Mouse (Mus musculus) thymus, adult 2 months (tissue): Measurements from ENCODE around the gene Dlgap5. TPM values are rescaled to one million over a fixed set of nuclear protein-coding genes. Genes with fewer than 3 reads are reported as not detected.

ENCODE experiments used
- DNase-seq: peaks from one replicate; pipeline ENCODE4 v3.0.0; 2021
- H3K27ac ChIP-seq: fragments of 200-500 bp; 2 replicates; pipeline ENCODE4 v1.5.1; 2012; ENCODE audit warnings: low read length, control low read depth; ENCODE audit not compliant: control insufficient read depth, insufficient read depth
- H3K27me3 ChIP-seq: fragments of 200-500 bp; 2 replicates; pipeline ENCODE4 v1.6.1; 2012; ENCODE audit warnings: mild to moderate bottlenecking, low read length, moderate library complexity, mixed read lengths; ENCODE audit not compliant: control insufficient read depth, insufficient read depth
- H3K36me3 ChIP-seq: fragments of 200-500 bp; 2 replicates; pipeline ENCODE4 v1.6.1; 2012; ENCODE audit warnings: mild to moderate bottlenecking, low read length, moderate library complexity; ENCODE audit not compliant: control insufficient read depth, insufficient read depth
- H3K4me1 ChIP-seq: fragments of 200-500 bp; replicated peaks from 2 replicates; pipeline ENCODE4 v1.6.1; 2012; ENCODE audit warnings: low read length; ENCODE audit not compliant: control insufficient read depth, insufficient read depth
- H3K4me3 ChIP-seq: fragments of 200-500 bp; 2 replicates; pipeline ENCODE4 v1.5.1; 2012; ENCODE audit warnings: mild to moderate bottlenecking, low read length, control low read depth, moderate library complexity; ENCODE audit not compliant: control insufficient read depth, insufficient read depth
- CTCF ChIP-seq: fragments of 200-500 bp; IDR thresholded peaks from 2 replicates; pipeline ENCODE4 v1.5.1; 2012; ENCODE audit warnings: mild to moderate bottlenecking, control low read depth, low read length, moderate library complexity, borderline replicate concordance; ENCODE audit not compliant: control insufficient read depth, poor library complexity, insufficient read depth; ENCODE audit errors: extremely low read depth
- POLR2A ChIP-seq: fragments of 200-500 bp; IDR thresholded peaks from 2 replicates; pipeline ENCODE4 v1.6.1; 2012; ENCODE audit warnings: mild to moderate bottlenecking, low read length, control low read depth, moderate library complexity; ENCODE audit not compliant: control insufficient read depth, poor library complexity, insufficient read depth; ENCODE audit errors: extremely low read depth
- WGBS: fragments of 180-500 bp; shearing (Covaris S2); methylation state at CpG from one replicate; pipeline ENCODE4 v1.1.7; 2018; 5-methylcytosine and 5-hydroxymethylcytosine counted together
- polyA plus RNA-seq: library from polyadenylated mRNA; depleted of rRNA; stranded (reverse); fragments of >200 nt; gene quantifications from 2 replicates; pipeline ENCODE4 v1.2.3, GENCODE M21; 2012

Dlgap5 gene
- polyA plus RNA-seq, 1 experiment = 15.5 TPM

DNA sequence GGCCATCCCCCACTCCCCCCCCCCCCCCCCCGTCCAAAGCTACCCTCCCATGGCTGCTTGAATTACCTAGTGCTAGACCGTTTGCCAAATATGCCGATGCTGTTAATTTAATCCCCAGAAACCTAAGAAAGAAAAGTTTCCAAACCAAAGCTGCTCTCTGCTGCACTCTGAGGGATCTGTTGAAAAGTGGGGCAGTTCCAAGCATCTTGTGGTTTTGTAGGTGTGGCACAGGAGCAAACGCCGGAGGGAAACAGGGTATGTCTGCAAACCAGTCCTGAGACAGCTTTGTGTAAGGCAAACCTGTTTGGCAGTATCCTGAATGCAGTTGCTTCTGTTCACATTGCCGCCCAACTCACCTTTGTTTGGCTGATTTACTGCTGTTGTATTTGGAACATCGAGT is 39.9 kb downstream of the Dlgap5 start:
- Histone ChIP-seq H3K36me3 (no peaks in the 10 kb centered on the region), H3K27me3 (peaks cover 4% of the 10 kb centered on the region; the same call in 1 of the 2 replicates), H3K4me3 (no peak overlapping the region), H3K4me1 (peaks cover 3% of the 10 kb centered on the region; the same call in 1 of the 2 replicates), H3K27ac (no peak overlapping the region)
- no peak for DNase-seq
- WGBS = 87% methylated on average over 7 of the region's 7 CpGs
- TF ChIP-seq POLR2A = no peak
- TF ChIP-seq CTCF = no peak

DNA sequence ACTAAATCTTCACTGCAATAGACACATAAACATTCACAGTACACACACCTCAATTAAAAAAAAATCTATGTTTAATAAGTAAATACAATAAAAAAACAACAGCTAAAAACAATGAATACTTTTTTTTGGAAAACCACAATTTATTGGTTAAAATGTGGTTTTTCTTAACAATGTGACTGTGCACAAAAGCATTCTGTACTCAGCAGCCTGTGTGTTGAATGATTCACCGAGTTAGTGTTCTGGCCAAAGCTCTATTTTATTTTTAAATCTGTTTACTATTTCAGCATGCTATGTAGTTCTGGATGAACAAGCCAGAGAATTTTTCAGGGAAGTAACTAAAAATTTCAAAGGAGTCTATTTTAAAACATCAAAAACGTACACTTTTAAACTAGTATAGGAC is 41.7 kb downstream of the Dlgap5 start:
- H3K4me3 ChIP-seq = no peak overlapping the region
- no peaks in the 10 kb centered on the region for H3K36me3 ChIP-seq
- TF ChIP-seq POLR2A (no peak), CTCF (no peak)
- H3K27ac ChIP-seq = no peak overlapping the region
- WGBS = 39% methylated on average over 2 of the region's 2 CpGs
- no peak for DNase-seq
- peaks cover 4% of the 10 kb centered on the region; the same call in 1 of the 2 replicates for H3K27me3 ChIP-seq
- H3K4me1 ChIP-seq = peaks cover 3% of the 10 kb centered on the region; the same call in 1 of the 2 replicates

DNA sequence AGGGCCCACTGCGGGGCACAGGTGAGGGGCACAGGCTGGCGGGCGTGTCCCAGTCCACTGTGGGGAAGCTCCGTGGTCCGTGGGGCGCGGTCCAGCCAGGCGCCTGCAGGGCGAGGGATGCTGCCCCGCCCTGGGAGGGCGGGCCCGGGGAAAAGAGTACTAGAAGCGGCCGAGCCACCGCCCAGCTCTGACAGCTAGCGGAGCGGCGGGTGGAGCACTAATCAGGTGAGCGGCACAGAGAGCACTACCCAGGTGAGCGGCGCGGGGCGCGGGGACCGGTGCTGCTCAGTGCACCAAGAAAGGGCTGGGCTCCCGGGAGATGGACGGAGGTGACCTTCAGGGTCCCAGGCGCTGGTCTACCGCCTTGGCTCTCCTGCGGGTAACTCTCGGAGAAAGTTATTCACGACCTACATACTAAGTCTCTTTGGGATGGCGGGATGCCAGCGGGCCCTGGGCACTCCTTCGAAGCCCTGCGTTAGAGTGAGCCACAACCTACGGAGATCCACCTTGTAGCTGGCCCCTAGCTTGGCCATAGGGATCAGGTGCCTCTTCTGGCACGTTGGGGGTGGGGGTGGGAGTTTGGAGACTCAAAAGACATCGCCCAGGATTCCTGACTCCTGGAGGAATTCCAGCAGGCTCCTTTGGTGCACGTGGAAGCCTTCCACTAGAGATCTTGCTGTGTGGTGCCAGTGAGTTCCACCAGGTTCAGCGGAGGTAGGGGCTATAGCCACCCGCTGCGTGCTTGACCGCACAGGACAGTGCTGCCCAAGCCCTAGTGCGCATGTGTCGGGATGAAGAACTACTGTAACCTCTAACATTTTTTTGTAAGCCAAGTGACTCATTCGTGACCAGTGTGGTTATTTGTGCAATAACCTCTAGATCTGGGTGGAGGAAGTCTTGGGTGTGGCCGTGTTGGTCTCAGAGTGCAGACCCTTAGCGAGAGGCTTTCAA is 44.2 kb downstream of the Dlgap5 start:
- Histone ChIP-seq H3K27me3 (peaks cover 4% of the 10 kb centered on the region; the same call in 1 of the 2 replicates), H3K4me1 (peaks cover 13% of the 10 kb centered on the region), H3K4me3 (peak overlapping the region; percentile 12), H3K27ac (no peak overlapping the region), H3K36me3 (no peaks in the 10 kb centered on the region)
- 12% methylated on average over 49 of the region's 49 CpGs for WGBS
- no peak for TF ChIP-seq POLR2A
- TF ChIP-seq CTCF = no peak
- DNase-seq = no peak

DNA sequence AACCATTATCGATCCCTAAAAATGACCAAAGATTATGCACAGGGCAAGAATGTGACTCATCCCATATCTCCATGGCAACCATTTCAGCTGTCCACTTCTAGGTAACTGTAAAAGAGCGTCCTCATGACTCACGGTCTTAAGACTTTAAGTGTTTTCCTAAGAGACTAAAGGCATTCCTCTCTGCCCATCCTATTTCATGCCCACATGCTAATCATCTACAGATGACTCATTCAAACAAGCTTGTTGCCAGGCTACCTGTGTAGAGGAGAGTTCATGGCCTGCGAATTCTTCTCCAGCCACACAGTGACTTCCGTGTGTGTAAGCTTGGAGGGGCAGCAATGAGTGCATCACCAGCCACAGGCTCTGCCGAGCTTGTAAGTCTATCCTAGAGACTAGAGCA is 46.5 kb downstream of the Dlgap5 start:
- WGBS = 97% methylated on average over 6 of the region's 6 CpGs
- H3K27ac ChIP-seq = no peak overlapping the region
- no peaks in the 10 kb centered on the region for H3K36me3 ChIP-seq
- H3K4me1 ChIP-seq = peaks cover 30% of the 10 kb centered on the region
- H3K27me3 ChIP-seq = peaks cover 4% of the 10 kb centered on the region; the same call in 1 of the 2 replicates
- DNase-seq = no peak
- H3K4me3 ChIP-seq = no peak overlapping the region
- TF ChIP-seq CTCF (no peak), POLR2A (no peak)

DNA sequence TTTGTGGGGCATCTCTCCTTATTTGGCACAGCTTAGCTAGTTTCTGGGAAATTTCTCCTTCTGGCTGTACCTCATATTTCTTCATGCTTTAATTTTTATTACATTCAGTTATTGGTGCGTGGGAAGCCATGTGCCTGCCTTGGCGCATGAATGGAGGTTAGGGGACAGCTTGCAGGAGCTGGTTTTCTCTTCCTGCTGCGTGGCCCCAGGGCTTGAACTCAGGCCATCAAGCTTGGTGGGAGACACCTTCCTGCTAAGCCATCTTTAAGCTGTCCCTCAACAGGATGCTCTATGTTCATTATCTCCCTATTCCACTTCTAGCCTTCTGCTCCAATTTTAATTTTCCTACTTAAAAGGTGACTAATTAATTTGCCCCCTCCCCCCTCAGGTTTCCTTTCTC is 47.4 kb downstream of the Dlgap5 start:
- H3K4me3 ChIP-seq = no peak overlapping the region
- DNase-seq = no peak
- WGBS = 97% methylated on average over 3 of the region's 3 CpGs
- peaks cover 4% of the 10 kb centered on the region; the same call in 1 of the 2 replicates for H3K27me3 ChIP-seq
- no peak overlapping the region for H3K27ac ChIP-seq
- no peaks in the 10 kb centered on the region for H3K36me3 ChIP-seq
- TF ChIP-seq CTCF (no peak), POLR2A (no peak)
- peaks cover 35% of the 10 kb centered on the region for H3K4me1 ChIP-seq

DNA sequence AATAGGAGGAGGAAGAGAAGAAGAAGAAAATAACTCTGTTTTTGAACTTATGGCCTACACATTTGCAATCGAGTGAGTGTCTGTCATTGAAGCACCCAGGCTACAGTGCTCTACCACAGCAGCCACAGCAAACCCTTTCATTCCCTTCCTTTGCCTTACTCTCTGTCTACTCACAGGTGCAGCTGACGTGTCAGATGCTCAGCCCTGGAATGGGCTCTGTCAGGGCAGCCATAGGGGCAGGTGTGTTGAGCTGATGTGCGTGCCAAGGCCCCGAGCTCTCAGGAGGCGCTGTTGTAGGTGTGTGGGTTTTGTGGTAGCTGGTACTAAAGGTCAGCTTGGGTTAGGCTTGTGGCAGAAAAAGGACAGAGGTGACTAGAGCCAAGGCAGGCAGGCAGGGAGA is 48.5 kb downstream of the Dlgap5 start:
- H3K27ac ChIP-seq = no peak overlapping the region
- no peaks in the 10 kb centered on the region for H3K36me3 ChIP-seq
- peak; percentile 37 for DNase-seq
- TF ChIP-seq CTCF (no peak), POLR2A (no peak)
- H3K4me1 ChIP-seq = peaks cover 36% of the 10 kb centered on the region
- no peak overlapping the region for H3K4me3 ChIP-seq
- WGBS = 12% methylated on average over 5 of the region's 5 CpGs
- peaks cover 4% of the 10 kb centered on the region; the same call in 1 of the 2 replicates for H3K27me3 ChIP-seq

DNA sequence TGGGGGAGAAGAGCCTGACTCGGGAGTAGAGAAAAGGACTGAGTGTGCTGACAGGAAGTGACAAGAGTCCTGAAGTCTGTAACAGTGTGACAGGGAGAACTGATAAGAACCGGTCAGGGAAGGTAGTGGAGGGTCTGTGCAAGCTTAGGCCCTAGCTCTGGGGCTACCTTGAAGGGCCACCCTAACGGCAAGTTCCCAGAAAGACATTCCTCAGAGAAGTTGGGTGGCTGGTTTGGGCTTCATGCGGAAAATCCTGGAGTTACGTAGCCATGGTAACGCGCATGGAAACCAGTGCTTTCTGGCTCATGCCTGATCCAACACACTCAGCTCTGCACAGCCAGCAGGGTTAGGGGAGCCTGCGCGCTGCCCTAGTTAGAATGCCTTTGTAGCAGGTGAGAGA is 50.7 kb downstream of the Dlgap5 start, which contains the start of gene Lgals3:
Gene Lgals3, plus strand, starts transcription at position 291 of the 400 bp plus-strand sequence.
- Histone ChIP-seq H3K27ac (peak within 1 kb of the TSS; percentile 19; the same call in 1 of the 2 replicates), H3K27me3 (no peaks in the 10 kb centered on the region), H3K36me3 (no peaks in the 10 kb centered on the region), H3K4me1 (peaks cover 35% of the 10 kb centered on the region), H3K4me3 (no peak within 1 kb of the TSS)
- DNase-seq = no peak
- WGBS = 65% methylated on average over 9 of the region's 9 CpGs
- TF ChIP-seq POLR2A (no peak), CTCF (no peak)
